In the genomic region with DNA sequence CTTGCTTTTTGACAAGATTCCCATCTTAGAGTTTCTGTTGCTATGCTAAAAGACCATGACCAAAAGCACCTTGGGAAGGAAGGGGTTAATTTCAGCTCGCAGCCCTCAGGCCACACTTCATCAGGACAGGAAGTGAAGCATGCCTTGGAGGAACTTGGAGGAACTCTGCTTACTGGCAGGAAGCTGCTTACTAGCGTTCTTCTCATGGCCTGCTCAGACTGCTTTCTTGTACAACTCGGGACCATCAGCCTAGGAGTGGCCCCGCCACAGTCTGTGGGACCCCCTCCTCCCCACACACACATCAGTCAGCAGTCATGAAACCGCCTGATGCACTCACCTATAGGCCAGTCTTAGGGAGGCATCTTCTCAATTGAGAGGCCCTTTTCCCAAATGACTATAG, we compare ENCODE assay signal across 9 mouse cellular contexts. TPM values are rescaled to one million over a fixed set of nuclear protein-coding genes. Genes with fewer than 3 reads are reported as not detected.
DNase-seq lines count a peak whose midpoint lies in the region; ATAC-seq lines count a peak whose summit lies in the region.
"Had no signal": no experiment of that assay in that cellular context is flagged by ENCODE, and none has a peak within 500 bp of the region (broad histone marks: within the 10 kb centered on the region; RNA-seq: fewer than 3 reads in every experiment).

No protein-coding gene starts in this region.

- no peak for ATAC-seq in CD4-positive, CD25-positive, alpha-beta regulatory T cell, adult 4 months
- ATAC-seq: midbrain, embryonic 16.5 days had no signal

- peak; percentile 9 for DNase-seq in CD4-positive, CD25-positive, alpha-beta regulatory T cell, adult 2 months (ENCODE audit: low read depth, low spot score)
- DNase-seq in kidney, postnatal 14 days, result peak; percentile 37
- DNase-seq in kidney, adult 8-10 months, result no peak
- DNase-seq in embryo, embryonic 11 days, result peak; percentile 9
- peak; percentile 38 for DNase-seq in lung, postnatal 36 days
- DNase-seq in frontal cortex, adult 2 months (ENCODE audit: extremely low spot score in 1 of 2, low spot score in 1 of 2), result no peak
- no peak for DNase-seq in cerebellum, postnatal 36 days

RNA-seq across cellular contexts. Expression of gene Rab14, which starts 26.8 kb away (rescaled TPM):
- 100 to 1,000 TPM in 1 of 2 experiments, 10 to 100 TPM in 1; 86.1 to 124 TPM for polyA plus RNA-seq in CD4-positive, CD25-positive, alpha-beta regulatory T cell, adult 4 months (2017; shearing (Covaris generic))
- polyA plus RNA-seq in frontal cortex, adult 2 months (2012; rRNA removed), result 178 and 186 TPM in 2 replicates

Comparison
In these comparisons a context has a peak if more than half of its experiments do, and no peak if none do; other contexts are left out.
1. DNase-seq: peak in CD4-positive, CD25-positive, alpha-beta regulatory T cell, adult 2 months (single experiment), kidney, postnatal 14 days (single experiment), embryo, embryonic 11 days (single experiment) and lung, postnatal 36 days (single experiment); none in kidney, adult 8-10 months (0 of 2), frontal cortex, adult 2 months (0 of 2) and cerebellum, postnatal 36 days (0 of 2).